Mouse (Mus musculus): ENCODE results near the gene N4bp2. TPM values are rescaled to one million over a fixed set of nuclear protein-coding genes. Genes with fewer than 3 reads are reported as not detected.

Gene N4bp2
- total RNA-seq, 2 experiments from 2014 or later, result 30.8 to 31.7 TPM

DNA sequence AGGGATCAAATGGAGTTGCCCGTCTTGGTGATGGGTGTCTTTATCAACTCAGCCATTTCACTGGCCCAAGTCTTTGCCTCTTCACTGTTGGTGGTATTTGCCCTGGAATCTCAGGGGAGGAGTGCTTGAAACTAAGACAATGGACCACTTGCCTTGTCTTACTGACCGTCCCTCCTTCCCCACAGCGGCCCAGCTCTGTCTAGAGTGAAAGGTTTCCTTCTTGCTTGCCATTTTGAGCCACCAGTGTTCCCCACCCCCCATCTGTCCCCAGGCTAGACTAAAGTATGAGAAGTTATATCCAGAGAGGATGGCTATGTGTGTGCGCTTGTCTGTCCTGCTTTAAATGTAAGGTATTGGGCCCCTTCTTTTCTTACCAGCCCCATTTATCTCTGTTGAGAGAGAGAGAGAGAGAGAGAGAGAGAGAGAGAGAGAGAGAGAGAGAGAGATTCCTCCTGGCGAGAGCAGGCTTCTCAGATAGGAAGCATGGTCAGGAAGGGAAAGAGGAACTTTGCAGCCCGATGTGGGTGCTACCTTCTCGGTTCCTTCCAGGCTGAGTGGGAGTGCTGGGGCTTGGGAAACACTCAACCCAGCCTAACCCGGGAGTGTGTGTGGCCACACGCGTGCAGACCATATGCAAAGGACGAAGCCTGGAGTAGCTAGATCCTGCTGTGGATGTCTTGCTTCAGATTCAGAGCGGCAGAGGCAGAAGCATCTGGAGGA, 97.1 kb downstream of the N4bp2 start:
- no peak for DNase-seq
- intact Hi-C loops (cut with DNase I), result no loop called here

DNA sequence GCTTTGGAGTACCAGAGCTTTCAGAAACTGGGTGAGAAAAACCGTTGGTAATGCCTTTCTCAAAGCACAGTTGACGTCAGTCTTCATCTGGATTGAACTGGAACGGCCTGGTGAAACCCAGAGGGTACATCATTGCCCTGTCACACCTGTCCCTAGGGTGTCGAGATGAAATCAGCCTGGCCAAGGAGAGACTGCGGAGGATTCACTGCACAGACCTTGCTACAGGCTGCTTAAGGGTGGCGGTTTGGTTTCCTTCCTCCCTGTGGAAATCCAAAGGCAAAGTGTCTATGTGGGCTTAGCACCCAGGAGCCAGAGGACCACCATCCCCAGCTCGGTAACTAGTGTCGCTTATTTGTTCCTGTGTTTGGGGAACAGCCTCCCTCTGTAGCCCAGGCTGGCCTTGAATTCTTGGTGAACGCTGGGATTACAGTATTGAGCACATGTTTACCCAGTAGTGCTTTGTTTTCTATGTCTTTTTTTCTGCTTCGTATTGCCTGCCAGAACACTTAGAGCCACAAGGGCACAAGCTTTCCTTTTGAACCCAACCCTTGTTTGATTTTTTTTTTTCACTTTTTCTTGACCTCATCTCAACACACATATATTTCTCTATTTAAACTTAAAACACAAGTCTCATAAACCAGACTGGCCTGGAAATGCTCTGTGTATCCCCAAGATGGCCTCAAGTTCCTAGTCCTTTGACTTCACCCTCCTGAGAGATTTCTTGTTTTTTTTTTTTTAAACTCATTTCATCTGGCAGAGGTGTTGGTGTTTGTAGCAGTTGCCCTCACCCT, 98.0 kb downstream of the N4bp2 start, which contains the start of gene Rhoh:
Rhoh (plus strand) TSS at position 60 of the 791 bp plus-strand sequence.
- DNase-seq, result no peak
- intact Hi-C loops (cut with DNase I), result no loop called here

DNA sequence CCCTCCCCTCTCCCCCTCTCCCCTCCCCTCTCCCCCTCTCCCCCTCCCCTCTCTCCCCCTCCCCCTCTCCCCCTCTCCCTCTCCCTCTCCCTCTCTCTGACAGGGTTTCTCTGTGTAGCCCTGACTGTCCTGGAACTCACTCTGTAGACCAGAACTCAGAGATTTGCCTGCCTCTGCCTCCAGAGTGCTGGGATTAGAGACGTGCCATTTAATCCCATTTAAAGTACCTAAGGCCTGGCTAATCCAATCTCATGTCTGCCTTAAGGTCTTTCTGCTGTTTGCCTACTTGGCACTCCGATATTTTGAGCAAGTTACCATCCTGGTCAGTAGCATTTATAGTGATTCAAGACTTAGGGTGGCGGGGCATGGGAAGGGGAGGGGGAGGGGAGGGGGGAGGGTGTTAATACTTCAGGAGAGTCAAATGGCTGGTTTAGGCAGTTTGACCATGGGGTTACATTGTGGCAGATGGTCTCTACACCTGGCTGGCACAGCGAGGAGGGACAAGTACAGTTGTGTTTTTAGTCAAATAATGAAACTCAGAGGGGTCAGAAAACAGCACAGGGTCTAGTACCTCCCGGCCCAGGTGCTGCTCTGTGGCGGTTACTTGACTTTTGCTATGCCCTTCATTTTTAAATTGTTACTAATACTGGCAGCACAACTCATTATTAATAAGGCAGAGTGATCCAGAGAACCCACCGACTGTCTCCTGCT, 99.1 kb downstream of the N4bp2 start:
- no peak for DNase-seq
- intact Hi-C loops (cut with DNase I), result no loop called here

DNA sequence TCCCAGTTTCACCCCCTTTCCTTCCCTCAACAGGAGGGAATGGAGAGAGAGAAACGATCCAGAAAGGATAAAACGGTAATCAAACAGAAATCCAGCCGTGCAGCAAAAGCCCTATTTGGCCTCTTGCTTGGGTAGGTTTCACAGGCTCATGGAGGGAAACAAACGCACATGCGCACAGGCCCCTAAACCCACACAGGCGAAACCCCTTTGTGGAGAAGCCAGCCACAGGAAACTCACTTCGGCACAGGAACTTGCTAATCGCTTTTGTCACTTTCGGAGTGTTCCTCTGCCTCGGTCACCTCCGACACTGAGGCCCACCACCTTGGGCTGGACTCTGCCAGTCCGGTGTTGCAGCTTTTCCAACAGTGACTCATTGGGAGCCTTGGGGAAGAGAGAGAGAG, 100.0 kb downstream of the N4bp2 start:
- intact Hi-C loops (cut with DNase I), result no loop called here
- DNase-seq, result no peak

DNA sequence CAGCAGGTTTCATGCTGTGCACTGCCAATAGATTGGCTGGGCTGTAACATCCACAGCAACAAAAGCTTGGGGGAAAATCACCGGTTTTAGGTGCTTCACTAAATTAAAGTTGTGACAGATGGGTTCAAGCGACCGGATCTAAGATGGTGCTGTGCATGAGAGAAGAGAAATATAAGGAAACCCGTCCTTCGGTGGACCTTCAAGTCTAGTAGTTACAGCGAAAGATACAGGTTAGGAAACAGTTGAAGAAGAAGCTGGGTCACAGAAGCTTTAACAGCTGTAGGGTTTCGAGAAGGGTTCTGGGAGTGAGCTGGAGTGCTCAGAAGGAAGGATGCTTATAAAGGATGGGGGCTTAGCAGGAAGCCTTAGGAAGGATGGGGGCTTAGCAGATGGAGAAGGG, 101.2 kb downstream of the N4bp2 start:
- no peak for DNase-seq
- intact Hi-C loops (cut with DNase I), result no loop called here

DNA sequence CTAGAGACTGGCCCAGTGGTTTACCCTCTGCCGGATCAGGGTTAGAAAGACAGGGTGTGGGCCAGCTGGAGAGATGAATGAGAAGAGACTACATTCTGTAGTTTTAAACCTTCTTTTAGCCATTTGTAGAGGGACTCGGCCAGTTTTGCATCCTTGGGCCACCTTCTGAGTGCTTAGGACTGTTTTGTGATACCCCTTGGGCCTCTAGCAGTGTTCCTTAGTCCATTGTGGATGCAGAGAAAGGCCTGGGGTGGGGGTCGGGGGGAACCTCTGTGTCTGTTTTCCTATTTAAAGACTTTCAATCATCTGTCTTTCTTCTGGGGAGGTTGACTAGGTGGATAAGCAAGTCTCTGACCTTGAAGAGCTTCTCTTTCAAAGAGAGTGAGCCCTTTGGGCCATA, 101.6 kb downstream of the N4bp2 start:
- no peak for DNase-seq
- intact Hi-C loops (cut with DNase I), result no loop called here

DNA sequence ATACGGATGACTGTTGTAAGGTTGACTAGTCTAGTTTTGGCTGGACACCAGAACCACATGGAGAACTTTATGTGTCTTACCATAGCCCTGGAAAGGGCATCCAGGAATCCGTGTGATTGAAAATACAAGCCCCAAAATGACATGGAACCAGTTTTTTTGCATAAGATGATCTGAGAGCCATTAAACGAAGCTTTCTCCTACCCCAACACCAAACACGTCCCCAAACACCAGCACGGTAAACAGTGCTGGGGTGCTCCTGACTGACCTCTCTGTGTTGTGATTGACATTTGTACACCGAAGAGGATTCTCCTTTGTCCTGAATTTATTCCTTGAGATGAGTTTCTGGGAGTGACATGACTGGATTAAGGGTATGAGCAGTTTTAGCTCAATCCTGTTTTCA, 103.3 kb downstream of the N4bp2 start:
- intact Hi-C loops (cut with DNase I), result no loop called here
- no peak for DNase-seq

DNA sequence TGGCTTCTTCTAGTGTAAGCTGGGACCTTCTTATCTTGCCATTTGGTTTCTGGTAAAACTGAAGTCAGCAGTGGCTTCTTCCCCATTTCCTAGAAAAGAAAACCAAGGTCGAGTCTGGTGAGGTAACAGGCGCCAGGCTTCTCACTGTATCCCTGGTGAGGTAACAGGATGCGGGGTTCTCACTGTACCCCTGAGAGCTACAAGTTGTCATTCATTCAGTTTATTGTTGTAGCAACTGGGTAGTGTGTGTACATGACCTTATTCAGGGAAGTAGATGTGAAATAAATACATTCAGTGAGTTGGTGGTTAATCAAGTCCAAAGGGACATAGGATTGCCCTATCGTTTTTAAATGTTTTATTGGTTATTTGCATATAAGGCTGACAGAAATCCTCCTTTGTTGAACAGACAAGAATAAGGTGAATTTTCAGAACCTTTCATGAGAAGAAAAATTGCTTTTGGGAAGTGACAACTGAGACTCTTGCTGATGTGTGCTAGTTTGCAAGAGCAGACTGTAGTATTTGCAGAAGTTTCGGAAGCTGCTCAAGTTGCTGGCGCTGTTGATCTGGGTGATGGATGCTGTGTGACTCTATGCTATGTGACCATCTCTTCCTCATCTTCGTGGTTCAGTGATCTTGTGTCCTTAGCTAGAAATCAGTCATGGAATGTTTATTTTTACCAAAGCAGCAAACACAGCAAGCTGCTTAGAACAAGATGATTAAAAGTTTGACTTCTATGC, 104.2 kb downstream of the N4bp2 start:
- DNase-seq, result no peak
- intact Hi-C loops (cut with DNase I), result no loop called here

DNA sequence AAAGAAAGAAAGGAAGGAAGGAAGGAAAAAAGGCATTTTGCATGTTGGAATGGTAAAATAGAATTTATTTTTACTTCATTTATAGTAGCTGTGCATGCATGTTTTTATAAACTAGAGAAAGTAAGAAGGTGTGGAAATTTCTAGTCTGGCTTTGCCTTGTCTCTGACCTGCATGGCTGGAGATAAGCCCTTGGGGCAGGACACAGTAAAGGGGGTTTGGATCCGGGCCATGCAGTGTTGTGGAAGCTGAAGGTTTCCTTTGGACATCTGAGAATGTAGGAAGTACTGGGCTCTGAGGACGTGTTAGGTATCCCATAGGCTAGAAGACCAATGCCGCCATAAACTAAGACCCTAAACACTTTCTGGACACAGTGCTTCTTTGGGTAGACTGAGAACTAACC, 105.1 kb downstream of the N4bp2 start:
- intact Hi-C loops (cut with DNase I), result no loop called here
- DNase-seq, result no peak

DNA sequence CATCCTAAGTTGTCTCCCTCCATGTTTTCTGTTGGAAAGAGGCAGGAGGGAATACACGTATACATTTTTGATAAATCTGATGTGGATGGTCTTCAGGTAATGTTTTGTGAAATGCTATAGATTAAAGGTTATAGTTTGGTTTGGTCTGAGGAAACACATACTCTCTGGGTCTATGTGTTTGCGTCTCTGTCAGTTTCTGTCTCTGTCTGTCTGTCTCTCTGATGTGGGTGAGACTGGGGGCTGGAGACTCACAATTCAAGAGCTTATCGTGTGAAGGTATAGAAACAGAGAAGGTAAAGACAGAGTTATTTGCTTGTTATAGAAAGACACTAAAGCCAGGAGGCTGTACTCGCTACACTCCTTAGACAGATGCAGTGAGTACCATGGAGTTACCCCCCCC, 106.3 kb downstream of the N4bp2 start:
- intact Hi-C loops (cut with DNase I), result no loop called here
- DNase-seq, result no peak

DNA sequence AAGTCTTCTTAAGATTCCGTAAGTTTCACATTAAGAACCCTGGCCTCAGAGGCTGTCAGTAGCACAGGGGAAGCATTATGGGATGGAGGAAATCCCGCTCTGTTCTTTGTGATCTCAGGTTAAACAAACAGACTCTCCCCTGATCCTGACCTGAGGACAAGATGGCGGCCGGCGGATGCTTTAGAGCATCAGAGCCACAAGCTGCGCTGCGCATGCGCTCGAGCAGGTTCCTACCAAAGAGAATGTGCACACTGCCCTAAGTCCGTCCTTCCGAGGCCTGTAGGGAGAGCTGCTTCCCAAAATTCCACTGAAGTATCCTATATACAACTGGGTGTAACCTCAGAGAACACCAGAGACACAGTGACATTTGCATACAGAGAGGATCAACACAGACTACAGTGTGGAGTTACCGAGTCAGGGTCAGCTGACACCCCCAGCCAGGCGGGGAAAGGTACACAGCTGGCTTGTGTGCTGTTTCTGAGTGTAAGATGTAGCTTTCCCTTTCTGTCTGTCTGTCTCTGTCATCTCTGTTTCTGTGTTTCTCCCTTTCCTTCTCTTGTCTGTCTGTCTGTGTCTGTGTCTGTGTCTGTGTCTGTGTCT, 108.1 kb downstream of the N4bp2 start:
- intact Hi-C loops (cut with DNase I), result no loop called here
- DNase-seq, result no peak

DNA sequence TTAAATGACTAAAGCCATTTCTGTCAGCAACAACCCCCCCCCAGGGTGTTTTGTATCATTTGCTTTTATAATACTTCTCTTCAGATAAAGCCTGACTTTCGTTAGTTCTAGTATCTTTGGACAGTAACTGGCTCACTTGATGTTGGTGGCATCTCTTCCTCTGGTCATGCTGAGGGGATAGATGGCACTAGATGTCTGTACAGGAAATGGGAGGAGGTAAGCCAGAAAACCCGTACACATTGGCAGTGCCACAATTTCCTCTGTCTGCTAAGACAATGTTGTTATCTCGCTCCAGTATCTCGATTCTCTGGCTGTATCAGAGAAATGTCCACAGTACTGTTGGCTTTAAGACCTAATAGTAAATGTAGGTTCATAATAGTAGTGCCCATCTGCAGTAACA, 109.9 kb downstream of the N4bp2 start:
- DNase-seq, result no peak
- intact Hi-C loops (cut with DNase I), result no loop called here

DNA sequence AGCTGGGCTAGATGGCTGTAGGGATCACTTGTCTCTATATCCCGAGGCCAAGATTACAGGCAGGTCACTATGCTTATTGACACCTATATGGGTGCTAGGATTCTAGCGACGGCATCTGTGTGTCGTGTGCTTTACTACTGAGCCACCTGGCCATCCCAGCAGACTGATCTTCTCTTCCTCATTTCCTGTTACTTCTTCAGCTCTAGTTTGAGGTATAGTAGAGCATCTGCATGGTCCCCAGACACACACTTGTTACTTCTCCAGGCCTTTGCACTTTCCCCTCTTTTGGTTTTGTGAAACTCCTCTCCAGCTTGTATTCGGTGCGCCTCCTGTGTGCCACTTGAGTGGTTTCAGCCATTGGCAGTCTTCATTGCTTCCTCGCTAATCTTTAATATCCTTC, 111.9 kb downstream of the N4bp2 start:
- intact Hi-C loops (cut with DNase I), result no loop called here
- no peak for DNase-seq

DNA sequence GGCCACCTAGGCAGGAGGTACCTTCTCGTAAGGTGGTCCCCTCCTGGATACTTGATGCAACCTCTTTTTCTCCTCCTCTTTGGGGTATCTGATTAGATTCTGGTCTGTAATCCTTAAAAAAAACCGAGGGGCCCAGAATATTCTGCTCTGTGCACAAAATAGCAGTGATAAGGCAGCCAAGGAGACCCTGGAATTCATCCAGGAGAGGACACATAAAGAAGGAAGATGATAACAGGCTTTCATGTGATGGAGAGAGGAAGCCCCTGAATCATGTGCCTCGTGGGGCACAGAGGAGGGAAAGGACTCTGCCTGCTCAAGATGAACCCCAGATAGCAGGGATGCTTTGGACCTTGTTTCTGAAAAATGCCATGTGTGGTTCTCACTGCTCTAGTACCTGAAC, 115.0 kb downstream of the N4bp2 start:
- intact Hi-C loops (cut with DNase I), result no loop called here
- no peak for DNase-seq

Other genes with a start within 250 kb of the N4bp2 start
- gene Smim14, start 226.3 kb upstream of the N4bp2 start, total RNA-seq (2021), result 100 to 1,000 TPM; 125 to 132 TPM
- gene Ube2k, start 226.3 kb upstream of the N4bp2 start, total RNA-seq (2021), result 100 to 1,000 TPM; 149 to 162 TPM
- gene Pds5a, start 65.2 kb upstream of the N4bp2 start, total RNA-seq (2021), result 100 to 1,000 TPM in 1 of 2 experiments, 10 to 100 TPM in 1; 89.8 to 106 TPM
- under 1 TPM; 0.30 to 0.42 TPM for gene Rhoh, start 97.7 kb downstream of the N4bp2 start, total RNA-seq (2021)
- gene Chrna9, start 171.4 kb downstream of the N4bp2 start, total RNA-seq (2021), result not detected
- not detected for gene 9130230L23Rik, start 240.8 kb downstream of the N4bp2 start, total RNA-seq (2021)